Mouse (Mus musculus) kidney, postnatal 10 days (tissue): ENCODE data around the gene Elovl6.

ENCODE experiments used
- DNase-seq: peaks from one replicate; pipeline ENCODE4 v3.0.0; 2021; ENCODE audit warnings: mixed read lengths

Gene Elovl6

GRCm38 (mm10) chr3:129532180-129532864 lies at the start of gene Elovl6:
TSS of gene Elovl6 (plus strand) at chr3:129532355.
- peak; percentile 76 for DNase-seq

- no peak for DNase-seq
These were observed 43.4 kb upstream of the Elovl6 start for GRCm38 (mm10) chr3:129488774-129489173.

- DNase-seq, result no peak
These were observed 38.0 kb upstream of the Elovl6 start for GRCm38 (mm10) chr3:129494123-129494522.

- peak; percentile 14 for DNase-seq
These were observed 37.4 kb upstream of the Elovl6 start for GRCm38 (mm10) chr3:129494731-129495130.

- peak; percentile 49 for DNase-seq
These were observed 28.4 kb upstream of the Elovl6 start for GRCm38 (mm10) chr3:129503781-129504180.

GRCm38 (mm10) chr3:129504928-129505327 lies 27.2 kb upstream of the Elovl6 start:
- no peak for DNase-seq

GRCm38 (mm10) chr3:129507736-129508135 lies 24.4 kb upstream of the Elovl6 start:
- DNase-seq, result no peak

- DNase-seq, result no peak
These were observed 23.6 kb upstream of the Elovl6 start for GRCm38 (mm10) chr3:129508571-129508970.

- peak; percentile 43 for DNase-seq
These were observed 22.4 kb upstream of the Elovl6 start for GRCm38 (mm10) chr3:129509725-129510124.

- no peak for DNase-seq
These were observed 16.2 kb upstream of the Elovl6 start for GRCm38 (mm10) chr3:129515863-129516436.

GRCm38 (mm10) chr3:129520499-129520898 lies 11.7 kb upstream of the Elovl6 start:
- peak; percentile 30 for DNase-seq

- DNase-seq, result no peak
These were observed 8.6 kb upstream of the Elovl6 start for GRCm38 (mm10) chr3:129523456-129524143.

GRCm38 (mm10) chr3:129527046-129527445 lies 5.1 kb upstream of the Elovl6 start:
- DNase-seq, result no peak

GRCm38 (mm10) chr3:129529311-129529710 lies 2.8 kb upstream of the Elovl6 start:
- DNase-seq, result peak; percentile 36

GRCm38 (mm10) chr3:129530461-129530860 lies 1.7 kb upstream of the Elovl6 start:
- no peak for DNase-seq

- peak; percentile 48 for DNase-seq
These were observed 949 bp downstream of the Elovl6 start for GRCm38 (mm10) chr3:129532865-129533742.

GRCm38 (mm10) chr3:129533743-129534530 lies 1.8 kb downstream of the Elovl6 start:
- DNase-seq, result peak; percentile 84

GRCm38 (mm10) chr3:129535444-129535843 lies 3.3 kb downstream of the Elovl6 start:
- DNase-seq, result no peak

- peak; percentile 89 for DNase-seq
These were observed 4.0 kb downstream of the Elovl6 start for GRCm38 (mm10) chr3:129536109-129536508.

GRCm38 (mm10) chr3:129537954-129538353 lies 5.8 kb downstream of the Elovl6 start:
- DNase-seq, result no peak

GRCm38 (mm10) chr3:129540882-129541281 lies 8.7 kb downstream of the Elovl6 start:
- DNase-seq, result no peak

GRCm38 (mm10) chr3:129541456-129541855 lies 9.3 kb downstream of the Elovl6 start:
- DNase-seq, result no peak
